Comparison of ENCODE assay signal across 10 mouse cellular contexts in the genomic region with DNA sequence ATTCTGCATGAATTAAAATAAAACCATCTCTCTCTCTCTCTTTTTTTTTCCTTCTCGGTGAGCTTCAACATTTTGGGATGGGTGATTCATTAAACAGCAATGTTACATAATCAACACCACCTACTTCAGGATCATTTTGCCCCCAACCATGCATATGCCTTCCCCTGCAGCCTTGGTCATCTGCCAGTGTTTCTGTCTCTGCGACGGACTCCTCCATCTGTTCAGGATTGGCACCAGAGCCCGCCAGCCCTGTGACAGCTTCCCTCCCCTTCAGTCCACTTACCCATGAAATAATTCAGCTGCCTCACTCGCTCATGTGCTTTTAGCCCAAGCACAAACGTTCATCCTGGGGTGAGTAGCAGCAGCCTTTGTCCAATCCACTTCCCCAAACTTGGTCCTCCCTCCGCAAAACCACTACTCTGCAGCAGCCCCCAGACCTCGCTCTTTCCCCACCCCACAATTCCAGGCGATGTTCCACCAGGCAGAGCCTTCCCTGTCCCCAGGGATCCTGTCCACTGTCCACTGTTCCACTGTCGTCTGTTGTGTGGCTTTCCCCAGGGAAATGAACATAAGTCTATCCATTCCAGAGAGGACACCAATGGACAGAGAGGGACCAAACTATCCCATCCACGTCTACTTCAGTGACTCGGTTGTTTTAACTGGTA. TPM values are rescaled to one million over a fixed set of nuclear protein-coding genes. Genes with fewer than 3 reads are reported as not detected.
A peak's percentile ranks its signal among the peaks of the same experiment; 100 is the strongest.
DNase-seq lines count a peak whose midpoint lies in the region; ATAC-seq and TF ChIP-seq lines count a peak whose summit lies in the region.
"Had no signal": no experiment of that assay in that cellular context is flagged by ENCODE, and none has a peak within 500 bp of the region (broad histone marks: within the 10 kb centered on the region; RNA-seq: fewer than 3 reads in every experiment).

No protein-coding gene starts in this region.

- H3K4me2 ChIP-seq in hindbrain, embryonic 13.5 days, result no peak overlapping the region
- H3K4me2 ChIP-seq in hindbrain, embryonic 11.5 days (replicated peaks; ENCODE audit: low read depth, low read length), result no peak overlapping the region
- H3K4me2 ChIP-seq: embryonic facial prominence, embryonic 12.5 days; limb, embryonic 15.5 days had no signal

- no peak overlapping the region for H3K9ac ChIP-seq in hindbrain, embryonic 13.5 days
- H3K9ac ChIP-seq in hindbrain, embryonic 11.5 days (ENCODE audit: low read depth, low read length), result no peak overlapping the region
- H3K9ac ChIP-seq: embryonic facial prominence, embryonic 12.5 days; limb, embryonic 15.5 days had no signal

- no peaks in the 10 kb centered on the region for H3K27me3 ChIP-seq in hindbrain, embryonic 13.5 days
- no peaks in the 10 kb centered on the region for H3K27me3 ChIP-seq in hindbrain, embryonic 11.5 days (ENCODE audit: control insufficient read depth, insufficient read depth, low read length)
- H3K27me3 ChIP-seq: embryonic facial prominence, embryonic 12.5 days; limb, embryonic 15.5 days had no signal

- no peaks in the 10 kb centered on the region for H3K36me3 ChIP-seq in hindbrain, embryonic 13.5 days
- no peaks in the 10 kb centered on the region for H3K36me3 ChIP-seq in hindbrain, embryonic 11.5 days (ENCODE audit: control insufficient read depth, insufficient read depth, low read length)
- H3K36me3 ChIP-seq: embryonic facial prominence, embryonic 12.5 days; limb, embryonic 15.5 days had no signal

- no peak overlapping the region for H3K4me3 ChIP-seq in hindbrain, embryonic 13.5 days
- no peak overlapping the region for H3K4me3 ChIP-seq in hindbrain, embryonic 11.5 days (ENCODE audit: low read depth, low read length)
- no peak overlapping the region for H3K4me3 ChIP-seq in gastrocnemius, adult 2 months
- H3K4me3 ChIP-seq: embryonic facial prominence, embryonic 12.5 days; limb, embryonic 15.5 days had no signal

- ATAC-seq in hindbrain, embryonic 13.5 days (ENCODE audit: low FRiP score), result no peak
- no peak for ATAC-seq in hindbrain, embryonic 11.5 days (ENCODE audit: low FRiP score)
- no peak for ATAC-seq in erythroblast, adult 5-6 weeks (replicated peaks; ENCODE audit: low FRiP score, poor library complexity, severe bottlenecking)

- peak overlapping the region; percentile 77 for H3K27ac ChIP-seq in hindbrain, embryonic 13.5 days
- no peak overlapping the region for H3K27ac ChIP-seq in hindbrain, embryonic 11.5 days (ENCODE audit: low read depth, low read length)
- no peak overlapping the region for H3K27ac ChIP-seq in gastrocnemius, adult 2 months
- H3K27ac ChIP-seq: embryonic facial prominence, embryonic 12.5 days; limb, embryonic 15.5 days had no signal

- 0 out of 2 replicates have a peak, but pooled peaks cover 5% of the 10 kb centered on the region for H3K4me1 ChIP-seq in hindbrain, embryonic 13.5 days (replicated peaks)
- H3K4me1 ChIP-seq in hindbrain, embryonic 11.5 days (replicated peaks; ENCODE audit: control insufficient read depth, insufficient read depth, low read length), result no peaks in the 10 kb centered on the region
- H3K4me1 ChIP-seq: embryonic facial prominence, embryonic 12.5 days had no signal

- H3K9me3 ChIP-seq in hindbrain, embryonic 13.5 days, result no peaks in the 10 kb centered on the region
- no peaks in the 10 kb centered on the region for H3K9me3 ChIP-seq in hindbrain, embryonic 11.5 days (ENCODE audit: control insufficient read depth, low read length)
- H3K9me3 ChIP-seq: embryonic facial prominence, embryonic 12.5 days; limb, embryonic 15.5 days had no signal

- intact Hi-C loops in gastrocnemius, adult 2 months (cut with DNase I), result no loop called here

- WGBS in hindbrain, embryonic 13.5 days, result 58% methylated on average over 12 of the region's 12 CpGs
- WGBS in hindbrain, embryonic 11.5 days, result 78% methylated on average over 12 of the region's 12 CpGs

- no peak for TF ChIP-seq CTCF in gastrocnemius, adult 2 months (IDR thresholded peaks at IDR 0.05)

- no peak for DNase-seq in hindbrain, embryonic 11.5 days (ENCODE audit: low spot score)
- DNase-seq in cerebellum, adult 11-12 months, result peak; percentile 97
- peak; percentile 84 for DNase-seq in layer of hippocampus, adult 11-12 months (ENCODE audit: low spot score)
- peak; percentile 13 to 68 for DNase-seq in lung, postnatal 4 days
- no peak for DNase-seq in spleen, postnatal 10 days (ENCODE audit: low spot score in 2 of 2)
- no peak for DNase-seq in gastrocnemius, adult 2 months

RNA-seq across cellular contexts. Expression of a gene that starts 11.4 kb away (rescaled TPM):
- 179 and 194 TPM in 2 replicates for polyA plus RNA-seq in hindbrain, embryonic 13.5 days (2015; fragmentation: Nextera tagmentation; extraction: Ambion mirVana)
- polyA plus RNA-seq in hindbrain, embryonic 11.5 days (2014; fragmentation: Nextera tagmentation; extraction: Ambion mirVana), result 19.9 and 26.4 TPM in 2 replicates
- total RNA-seq in erythroblast, adult 5-6 weeks (2015; ENCODE audit: low replicate concordance), result 1.0 TPM in 1 of 2 replicates, not detected in the other
- total RNA-seq in erythroblast, adult 5-6 weeks (2017; ENCODE audit: low replicate concordance), result not detected in 2 replicates
- 1 to 10 TPM in 1 of 2 experiments, under 1 TPM in 1; 0.59 to 1.4 TPM for total RNA-seq in gastrocnemius, adult 2 months (2021)

RNA-seq across cellular contexts. Expression of a gene that starts 11.6 kb away (rescaled TPM):
- 3.1 and 3.7 TPM in 2 replicates for polyA plus RNA-seq in hindbrain, embryonic 13.5 days (2015; fragmentation: Nextera tagmentation; extraction: Ambion mirVana)
- polyA plus RNA-seq in hindbrain, embryonic 11.5 days (2014; fragmentation: Nextera tagmentation; extraction: Ambion mirVana), result 5.3 and 7.2 TPM in 2 replicates
- 1.5 and 2.7 TPM in 2 replicates for total RNA-seq in erythroblast, adult 5-6 weeks (2015; ENCODE audit: low replicate concordance)
- 1.4 and 2.8 TPM in 2 replicates for total RNA-seq in erythroblast, adult 5-6 weeks (2017; ENCODE audit: low replicate concordance)
- total RNA-seq in gastrocnemius, adult 2 months (2021), result 10 to 100 TPM; 14.1 to 16.7 TPM

Comparison
In these comparisons a context has a peak if more than half of its experiments do, and no peak if none do; other contexts are left out.
1. DNase-seq: peak in cerebellum, adult 11-12 months (single experiment), layer of hippocampus, adult 11-12 months (single experiment) and lung, postnatal 4 days (2 of 2); none in hindbrain, embryonic 11.5 days (single experiment), spleen, postnatal 10 days (0 of 2) and gastrocnemius, adult 2 months (single experiment).